Mouse (Mus musculus) lung, postnatal 14 days (tissue): Measurements from ENCODE around the gene Sys1.

Experiments used
- DNase-seq: peaks from one replicate; pipeline ENCODE4 v3.0.0; 2021

The Sys1 gene

DNA sequence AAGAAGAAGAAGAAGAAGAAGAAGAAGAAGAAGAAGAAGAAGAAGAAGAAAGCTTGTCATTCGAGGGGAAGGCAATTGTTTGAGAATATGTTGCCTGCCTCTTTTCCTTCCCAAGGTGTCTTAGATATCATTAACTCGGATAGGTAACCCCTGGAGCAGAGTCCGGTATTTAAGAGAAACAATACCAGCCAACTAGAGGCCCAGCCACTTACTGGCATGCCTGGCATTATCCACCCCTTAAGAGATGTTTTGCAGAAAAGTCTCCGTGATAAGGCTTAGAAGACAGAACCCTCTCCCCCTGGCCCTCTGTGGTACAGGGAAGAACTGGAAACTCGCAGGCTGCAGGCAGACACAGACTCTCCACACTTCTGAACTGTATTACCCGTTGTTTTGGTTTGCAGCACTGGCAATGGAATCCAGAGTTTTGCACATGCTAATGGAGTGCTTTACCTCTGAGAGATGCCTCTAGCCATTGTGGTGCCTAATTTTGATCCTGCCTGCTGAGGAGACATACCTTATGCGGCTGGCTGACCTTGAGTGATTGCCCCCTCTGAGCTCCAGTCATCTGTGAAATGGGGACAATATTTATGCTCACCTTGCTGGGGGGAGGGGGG, 2.8 kb upstream of the Sys1 start:
- DNase-seq, result no peak

DNA sequence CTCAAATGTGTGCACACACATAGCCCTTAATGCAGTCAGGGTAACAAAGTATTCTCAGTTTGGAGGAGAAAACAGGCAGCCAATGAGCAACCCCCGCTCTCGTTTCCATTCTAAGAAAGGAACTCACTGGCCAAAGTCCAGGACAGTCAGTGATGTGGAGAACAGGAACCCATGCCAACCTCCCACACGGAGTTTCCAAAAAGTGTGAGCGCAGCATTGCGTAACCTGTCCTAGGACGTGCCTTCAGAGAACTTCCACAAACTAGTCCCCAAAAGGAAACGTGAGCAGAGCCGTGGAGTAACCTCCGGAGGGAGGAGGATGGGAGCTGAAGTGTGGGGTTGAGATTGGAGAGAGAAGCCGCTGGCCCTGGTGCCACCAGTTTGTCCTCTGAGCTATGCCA, 1.9 kb upstream of the Sys1 start:
- peak; percentile 91 for DNase-seq

- peak; percentile 67 for DNase-seq
These were observed 1.2 kb upstream of the Sys1 start for GRCm38 (mm10) chr2:164455421-164456190.

DNA sequence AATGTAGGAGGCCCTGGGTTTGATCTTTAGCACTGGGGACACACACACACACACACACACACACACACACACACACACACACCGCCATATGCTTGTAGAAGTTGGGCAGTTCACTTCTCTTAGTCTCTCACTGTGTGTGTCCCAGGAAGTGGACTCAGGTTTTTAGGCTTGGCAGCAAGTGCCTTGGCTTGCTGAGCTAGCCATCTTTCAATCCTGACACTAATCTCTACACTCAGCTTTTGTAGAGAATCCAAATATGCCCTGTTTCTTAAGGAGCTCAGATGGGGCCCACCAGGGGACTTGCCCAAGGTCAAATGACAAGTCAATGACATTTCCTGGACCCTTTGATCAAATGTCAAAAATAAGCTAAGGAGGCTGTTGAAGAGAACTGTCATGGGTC, 351 bp upstream of the Sys1 start:
- no peak for DNase-seq

DNA sequence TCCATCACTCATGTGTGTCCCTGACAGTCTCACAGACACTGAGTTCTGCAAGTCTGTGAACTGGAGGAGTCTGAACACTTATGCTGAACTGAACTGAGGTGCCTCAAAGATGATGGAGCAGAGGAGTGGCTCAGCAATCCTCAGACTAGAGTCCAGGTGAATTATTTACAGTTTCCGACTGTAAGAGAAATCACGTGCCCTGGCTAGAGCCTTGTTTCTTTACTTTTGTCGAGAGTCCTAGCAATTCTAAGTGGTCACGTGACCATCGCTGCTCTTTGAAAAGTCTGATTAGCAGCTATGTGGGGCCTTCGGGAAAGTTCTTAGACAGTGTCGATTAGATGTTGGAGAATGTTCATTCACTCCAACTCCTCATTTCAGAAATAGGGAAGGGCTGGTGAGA, 1.2 kb downstream of the Sys1 start:
- DNase-seq, result peak; percentile 57

DNA sequence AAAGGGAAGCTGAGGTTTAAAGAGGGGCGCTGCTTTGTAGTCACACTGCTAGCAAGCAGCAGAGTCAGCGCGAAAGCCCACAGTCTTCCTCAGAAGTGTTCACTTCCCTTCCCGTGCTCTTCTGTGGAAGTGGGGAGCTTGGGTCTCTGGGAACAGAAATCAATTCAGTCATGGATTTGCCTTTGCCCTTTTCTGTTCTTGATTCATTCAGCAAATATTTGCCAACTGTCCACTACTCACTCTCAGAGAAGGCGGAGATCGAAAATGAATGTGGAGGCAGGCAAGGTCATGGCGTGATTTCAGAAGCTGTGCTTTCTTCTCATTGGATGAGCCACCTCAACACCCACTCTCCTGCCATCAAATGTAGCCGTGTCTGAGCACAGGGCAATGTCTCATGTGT, 1.8 kb downstream of the Sys1 start:
- DNase-seq, result no peak

DNA sequence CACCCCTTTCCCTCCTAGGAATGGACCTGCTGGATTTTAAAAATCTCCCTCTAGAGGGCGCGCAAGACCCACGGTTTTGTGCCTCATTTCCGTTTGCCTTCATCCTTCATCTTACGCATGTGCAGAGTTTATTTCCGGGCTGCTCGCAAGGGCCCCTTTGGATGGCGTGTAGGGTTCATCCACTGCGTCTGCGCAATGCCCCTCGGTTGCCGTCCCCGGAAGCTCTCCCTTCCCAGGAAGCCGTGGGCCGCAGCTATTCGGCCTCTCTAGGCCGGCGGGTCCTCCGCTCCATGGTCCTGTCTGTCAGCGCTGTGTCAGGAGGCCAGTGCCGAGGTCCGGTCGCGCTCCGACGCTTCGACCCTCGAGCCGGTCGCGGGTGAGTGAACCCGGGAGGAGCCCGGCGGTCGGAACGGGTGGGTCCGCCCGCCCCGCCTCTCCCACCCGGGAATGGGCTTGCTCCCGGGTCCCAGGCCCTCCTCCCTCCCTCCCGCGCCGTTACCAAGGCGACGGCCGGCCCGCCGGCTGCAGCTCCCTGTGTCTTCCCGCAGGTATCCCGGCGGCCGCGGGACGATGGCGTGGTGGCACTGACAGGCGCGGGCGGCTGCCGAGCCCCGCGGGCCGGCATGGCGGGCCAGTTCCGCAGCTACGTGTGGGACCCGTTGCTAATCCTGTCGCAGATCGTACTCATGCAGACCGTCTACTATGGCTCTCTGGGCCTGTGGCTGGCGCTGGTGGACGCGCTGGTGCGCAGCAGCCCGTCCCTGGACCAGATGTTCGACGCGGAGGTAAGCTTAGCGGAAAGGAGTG, 4.2 kb downstream of the Sys1 start, which contains the start of gene Gm20458:
Gm20458 (plus strand) TSS at position 223 of the 807 bp plus-strand sequence.
- DNase-seq, result peak; percentile 96

- DNase-seq, result no peak
These were observed 8.4 kb downstream of the Sys1 start for GRCm38 (mm10) chr2:164465161-164465560.

DNA sequence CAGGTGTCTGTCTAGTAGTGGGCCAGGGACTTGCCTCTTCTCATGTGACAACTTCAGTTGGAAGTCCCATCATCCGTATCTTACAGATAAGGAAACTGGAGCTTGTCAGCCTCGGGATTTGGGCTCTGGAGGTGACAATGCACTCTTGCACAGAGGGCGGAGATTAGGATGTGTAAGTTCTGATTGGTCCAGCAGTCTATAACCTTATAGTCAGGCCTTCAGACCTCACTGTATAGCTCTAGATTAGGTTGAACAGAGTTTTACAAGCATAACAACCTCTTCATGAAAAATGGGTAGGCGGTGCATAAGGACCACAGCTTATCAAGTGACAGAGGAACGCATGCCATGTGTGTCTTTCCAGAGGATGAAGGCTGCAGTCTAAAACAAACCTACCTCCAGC, 10.0 kb downstream of the Sys1 start:
- DNase-seq, result no peak

- DNase-seq, result peak; percentile 79
These were observed 13.5 kb downstream of the Sys1 start for GRCm38 (mm10) chr2:164470254-164470653.

DNA sequence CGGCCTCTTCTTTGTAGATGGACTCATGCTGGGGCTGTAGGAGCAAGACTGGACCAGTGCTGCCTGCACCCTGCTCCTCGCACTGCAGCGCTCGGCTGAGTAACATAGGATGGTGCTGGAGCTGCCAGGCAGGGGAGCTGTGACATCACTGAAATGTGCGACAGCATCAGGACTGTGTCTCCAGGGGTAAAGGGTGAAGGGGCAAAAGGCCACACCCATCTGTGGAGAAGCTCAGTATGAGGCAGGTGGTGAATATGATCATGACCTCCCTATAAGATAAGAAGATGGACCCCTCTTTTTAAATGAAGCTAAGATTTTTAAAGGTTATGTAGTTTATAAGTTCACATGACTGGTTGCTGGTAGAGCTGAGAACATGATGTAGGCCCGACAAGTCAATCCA, 16.9 kb downstream of the Sys1 start, which contains the start of gene Trp53tg5:
Trp53tg5 (minus strand) TSS at position 101 of the 400 bp plus-strand sequence.
- DNase-seq, result no peak

- peak; percentile 64 for DNase-seq
These were observed 29.0 kb downstream of the Sys1 start, which contains the start of gene Dbndd2 for GRCm38 (mm10) chr2:164485681-164486257. TSS of gene Dbndd2 (plus strand) at chr2:164486106.

DNA sequence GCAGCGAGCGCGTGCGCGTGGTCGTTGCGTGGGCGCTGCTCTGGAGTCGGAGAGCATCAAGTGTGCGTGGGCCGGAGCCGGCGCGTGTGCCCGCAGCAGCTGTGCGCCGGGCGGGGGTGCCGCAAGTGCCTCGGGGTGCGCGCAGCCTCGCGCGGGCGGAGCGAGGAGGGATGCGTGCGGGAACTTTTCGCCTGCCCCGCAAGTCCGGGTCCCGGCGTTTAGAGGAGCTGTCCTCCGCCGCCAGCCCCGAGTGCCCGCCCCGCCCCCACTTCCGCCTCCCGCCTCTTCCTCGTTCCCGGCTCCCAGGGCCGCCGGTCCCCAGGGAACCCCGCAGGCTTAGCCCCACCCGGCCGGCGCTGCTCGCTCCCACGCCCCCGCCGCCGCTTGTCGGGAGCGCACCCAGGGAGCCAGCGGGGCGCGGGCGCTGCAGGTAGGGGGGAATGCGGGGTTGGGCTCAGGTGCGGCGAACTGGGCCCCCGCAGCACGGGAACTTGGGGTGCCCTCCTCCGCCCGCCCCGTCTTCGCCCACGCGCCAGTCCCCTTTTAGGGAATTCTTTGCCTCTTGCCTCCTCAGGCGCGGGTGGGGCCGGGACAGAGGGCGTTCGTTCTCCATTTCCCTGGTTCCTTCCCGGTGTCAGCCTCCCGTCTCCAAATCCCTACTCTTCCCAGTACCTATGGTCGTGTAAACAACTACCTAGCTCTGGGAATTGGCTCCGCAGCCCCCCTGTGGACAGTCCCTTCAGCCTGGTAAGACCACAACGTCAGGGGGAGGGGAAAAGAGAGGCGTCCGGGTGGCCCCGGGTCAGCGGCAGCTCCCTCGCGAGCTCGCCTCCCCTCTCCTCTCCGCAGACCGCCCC, 29.7 kb downstream of the Sys1 start:
- DNase-seq, result peak; percentile 77

- DNase-seq, result no peak
These were observed 30.4 kb downstream of the Sys1 start for GRCm38 (mm10) chr2:164487115-164487527.

GRCm38 (mm10) chr2:164487812-164488211, 31.0 kb downstream of the Sys1 start:
- DNase-seq, result no peak

DNA sequence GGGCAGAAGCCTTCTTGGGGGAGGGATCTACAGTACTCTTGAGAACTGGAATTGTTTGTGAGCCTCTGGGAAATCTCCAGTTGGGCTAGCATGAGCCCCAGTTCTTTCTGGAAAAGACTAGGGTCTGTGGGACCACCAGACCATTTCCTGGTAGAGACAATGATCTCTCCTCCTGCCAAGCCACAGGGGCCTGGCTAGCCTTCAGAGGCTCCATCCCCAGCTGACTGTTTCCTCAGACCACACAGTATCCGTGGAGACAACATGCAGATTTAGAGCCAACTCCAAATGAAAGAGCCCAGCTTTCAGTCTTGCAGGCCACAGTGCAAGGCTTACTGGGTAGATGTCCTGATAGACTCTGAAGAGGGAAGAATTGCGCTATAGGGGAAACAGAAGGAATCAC, 37.4 kb downstream of the Sys1 start:
- no peak for DNase-seq

- DNase-seq, result no peak
These were observed 39.6 kb downstream of the Sys1 start for GRCm38 (mm10) chr2:164496331-164496730.

GRCm38 (mm10) chr2:164496847-164497690, 40.3 kb downstream of the Sys1 start, which contains the start of gene Pigt:
TSS of gene Pigt (plus strand) at chr2:164497520.
- peak; percentile 87 for DNase-seq

- no peak for DNase-seq
These were observed 41.0 kb downstream of the Sys1 start for GRCm38 (mm10) chr2:164497691-164498268.

- no peak for DNase-seq
These were observed 42.6 kb downstream of the Sys1 start for GRCm38 (mm10) chr2:164499317-164499716.

DNA sequence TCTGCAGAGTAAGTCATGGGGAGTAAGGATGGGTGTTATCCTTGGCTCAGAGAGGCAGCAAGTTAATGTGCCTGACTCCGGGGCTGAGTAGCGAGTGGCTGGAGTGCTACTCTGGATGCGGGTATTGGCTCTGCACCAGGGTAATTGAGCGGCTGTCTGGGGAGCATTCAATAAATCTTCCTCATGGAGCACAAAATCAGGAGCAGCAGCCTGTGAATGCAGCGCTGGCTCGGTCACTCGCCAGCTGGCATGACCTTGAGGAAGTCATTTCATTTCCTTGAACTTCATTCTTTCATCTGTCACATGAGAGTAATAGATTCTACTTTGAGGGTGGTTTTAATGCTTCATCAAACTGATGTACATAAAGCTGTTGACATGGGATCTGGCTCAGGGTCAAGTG, 43.7 kb downstream of the Sys1 start:
- DNase-seq, result no peak
